Mouse (Mus musculus): ENCODE results near the gene BC029722. TPM values are rescaled to one million over a fixed set of nuclear protein-coding genes. Genes with fewer than 3 reads are reported as not detected.
A peak's percentile ranks its signal among the peaks of the same experiment; 100 is the strongest.

Gene BC029722
- polyA plus RNA-seq, 1 experiment = 81.5 TPM

GRCm38 (mm10) chr2:155807408-155807807 is 11.8 kb downstream of the BC029722 start:
- peak overlapping the region; percentile 91 for H3K27ac ChIP-seq (ENCODE audit: insufficient read depth, low read length)
- H3K27me3 ChIP-seq (ENCODE audit: control insufficient read depth, insufficient read depth, low read length) = no peaks in the 10 kb centered on the region
- DNase-seq = peak in 1 of 2 experiments; percentile 43
- no peak for TF ChIP-seq POLR2A (IDR thresholded peaks at IDR 0.05; ENCODE audit: borderline replicate concordance, insufficient read depth, low read length)
- no peak for TF ChIP-seq CTCF (IDR thresholded peaks at IDR 0.05; ENCODE audit: borderline replicate concordance, insufficient read depth, low read depth, low read length)
- H3K4me3 ChIP-seq (replicated peaks; ENCODE audit: insufficient read depth, low read depth, low read length) = no peak overlapping the region
- 33% methylated on average over 4 of the region's 4 CpGs for WGBS
- peaks cover 64% of the 10 kb centered on the region for H3K4me1 ChIP-seq (ENCODE audit: control insufficient read depth, insufficient read depth, low read length)

DNA sequence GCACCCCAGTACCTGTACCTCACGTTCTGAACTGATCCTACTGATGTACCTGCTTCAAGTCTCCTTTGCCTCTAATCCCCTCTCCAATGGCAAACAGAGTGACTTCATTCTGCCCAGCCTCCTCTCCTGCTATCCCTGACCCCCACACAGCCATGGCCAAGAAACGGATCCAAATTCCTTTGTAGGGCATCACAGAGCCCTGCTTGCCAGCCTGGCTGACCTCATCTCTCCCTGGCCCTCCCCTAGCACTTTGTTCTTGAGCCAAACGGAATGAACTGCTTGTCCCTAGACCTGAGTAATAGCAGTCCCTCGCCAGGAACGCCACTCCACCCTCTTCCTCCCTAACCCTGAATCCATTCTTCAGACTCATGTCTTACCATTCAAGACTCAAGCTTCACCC is 12.7 kb downstream of the BC029722 start:
- H3K4me1 ChIP-seq (ENCODE audit: control insufficient read depth, insufficient read depth, low read length) = peaks cover 56% of the 10 kb centered on the region

DNA sequence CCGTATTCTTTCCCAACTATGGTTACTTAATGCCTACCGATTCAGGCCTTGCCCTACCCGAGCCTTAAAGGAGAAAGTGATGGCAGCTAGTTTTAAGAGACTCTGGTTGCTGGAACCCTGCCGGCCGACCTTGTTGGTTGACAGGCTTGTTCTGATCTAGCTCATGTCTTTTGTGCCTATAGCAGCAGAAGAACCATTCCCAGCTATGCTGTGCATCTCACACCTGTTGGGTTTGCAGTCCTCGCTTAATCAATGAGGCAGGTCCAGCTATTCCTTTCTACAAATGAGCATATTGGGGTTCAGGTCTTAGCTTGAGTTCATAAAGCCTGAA is 13.3 kb downstream of the BC029722 start:
- Histone ChIP-seq H3K4me1 (ENCODE audit: control insufficient read depth, insufficient read depth, low read length) (peaks cover 50% of the 10 kb centered on the region), H3K27ac (ENCODE audit: insufficient read depth, low read length) (peak overlapping the region; percentile 96), H3K4me3 (replicated peaks; ENCODE audit: insufficient read depth, low read depth, low read length) (no peak overlapping the region), H3K27me3 (ENCODE audit: control insufficient read depth, insufficient read depth, low read length) (no peaks in the 10 kb centered on the region)
- no peak for DNase-seq
- WGBS = 41% methylated on average over 6 of the region's 6 CpGs
- TF ChIP-seq POLR2A (IDR thresholded peaks at IDR 0.05; ENCODE audit: borderline replicate concordance, insufficient read depth, low read length) = no peak
- TF ChIP-seq CTCF (IDR thresholded peaks at IDR 0.05; ENCODE audit: borderline replicate concordance, insufficient read depth, low read depth, low read length) = no peak

More for the DNA sequence above, 12.7 kb downstream of the BC029722 start:
- Histone ChIP-seq H3K27ac (ENCODE audit: insufficient read depth, low read length) (peak overlapping the region; percentile 96), H3K4me3 (replicated peaks; ENCODE audit: insufficient read depth, low read depth, low read length) (no peak overlapping the region), H3K27me3 (ENCODE audit: control insufficient read depth, insufficient read depth, low read length) (no peaks in the 10 kb centered on the region)
- peak; percentile 91 to 98 for DNase-seq
- TF ChIP-seq CTCF (IDR thresholded peaks at IDR 0.05; ENCODE audit: borderline replicate concordance, insufficient read depth, low read depth, low read length) (no peak; the same call in 1 of the 2 replicates), POLR2A (IDR thresholded peaks at IDR 0.05; ENCODE audit: borderline replicate concordance, insufficient read depth, low read length) (peak; percentile 76; the same call in 1 of the 2 replicates)
- WGBS = 8% methylated on average over 5 of the region's 5 CpGs

GRCm38 (mm10) chr2:155805231-155805924 is 13.8 kb downstream of the BC029722 start:
- Histone ChIP-seq H3K27me3 (ENCODE audit: control insufficient read depth, insufficient read depth, low read length) (no peaks in the 10 kb centered on the region), H3K27ac (ENCODE audit: insufficient read depth, low read length) (peak overlapping the region; percentile 96), H3K4me1 (ENCODE audit: control insufficient read depth, insufficient read depth, low read length) (peaks cover 46% of the 10 kb centered on the region), H3K4me3 (replicated peaks; ENCODE audit: insufficient read depth, low read depth, low read length) (no peak overlapping the region)
- DNase-seq = peak; percentile 99 to 100
- peak; percentile 14; the same call in 1 of the 2 replicates for TF ChIP-seq CTCF (IDR thresholded peaks at IDR 0.05; ENCODE audit: borderline replicate concordance, insufficient read depth, low read depth, low read length)
- no peak for TF ChIP-seq POLR2A (IDR thresholded peaks at IDR 0.05; ENCODE audit: borderline replicate concordance, insufficient read depth, low read length)
- WGBS = 8% methylated on average over 6 of the region's 6 CpGs

DNA sequence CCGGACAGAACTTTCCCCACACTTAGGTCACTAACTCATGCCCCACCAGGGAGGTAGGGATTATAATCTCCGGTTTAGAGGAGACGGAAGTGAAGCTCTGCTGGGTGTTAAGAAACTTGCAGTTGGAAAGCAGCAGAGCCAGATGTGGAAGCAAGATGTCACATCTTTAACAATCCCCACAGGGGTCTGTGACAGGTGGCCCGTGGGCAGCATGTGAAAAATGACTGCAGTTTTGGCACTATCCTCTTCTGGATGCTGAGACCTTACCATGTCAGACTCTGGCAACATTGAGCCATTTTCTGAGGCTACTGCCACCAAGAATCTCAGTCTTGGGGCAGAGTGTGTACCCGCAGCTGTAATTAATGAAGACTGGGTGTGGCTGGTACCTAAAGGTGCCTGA is 15.2 kb downstream of the BC029722 start:
- H3K27ac ChIP-seq (ENCODE audit: insufficient read depth, low read length) = peak overlapping the region; percentile 96
- TF ChIP-seq CTCF (IDR thresholded peaks at IDR 0.05; ENCODE audit: borderline replicate concordance, insufficient read depth, low read depth, low read length) (no peak), POLR2A (IDR thresholded peaks at IDR 0.05; ENCODE audit: borderline replicate concordance, insufficient read depth, low read length) (no peak)
- DNase-seq = no peak
- H3K27me3 ChIP-seq (ENCODE audit: control insufficient read depth, insufficient read depth, low read length) = no peaks in the 10 kb centered on the region
- no peak overlapping the region for H3K4me3 ChIP-seq (replicated peaks; ENCODE audit: insufficient read depth, low read depth, low read length)
- WGBS = 14% methylated on average over 5 of the region's 5 CpGs
- peaks cover 47% of the 10 kb centered on the region for H3K4me1 ChIP-seq (ENCODE audit: control insufficient read depth, insufficient read depth, low read length)

DNA sequence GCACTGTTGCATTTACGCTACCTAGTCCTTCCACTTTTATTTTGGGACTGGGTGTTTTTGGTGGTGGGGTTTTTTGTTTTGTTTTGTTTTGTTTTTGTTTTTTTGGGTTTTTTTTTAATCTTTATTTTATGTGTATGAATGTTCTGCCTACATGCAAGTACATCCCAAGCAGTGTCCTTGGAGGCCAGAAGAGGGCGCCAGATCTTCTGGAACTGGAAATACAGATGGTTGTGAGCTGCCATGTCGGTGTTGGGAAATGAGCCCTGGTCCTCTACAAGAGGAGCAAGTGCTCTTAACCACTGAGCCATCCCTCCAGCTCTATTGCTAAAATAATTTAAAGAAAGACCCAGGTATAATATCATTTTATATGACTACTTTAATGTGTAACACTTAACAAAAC is 16.5 kb downstream of the BC029722 start:
- no peak overlapping the region; the same call in 1 of the 2 replicates for H3K27ac ChIP-seq (ENCODE audit: insufficient read depth, low read length)
- no peak for TF ChIP-seq POLR2A (IDR thresholded peaks at IDR 0.05; ENCODE audit: borderline replicate concordance, insufficient read depth, low read length)
- peak; percentile 44; the same call in 1 of the 2 replicates for TF ChIP-seq CTCF (IDR thresholded peaks at IDR 0.05; ENCODE audit: borderline replicate concordance, insufficient read depth, low read depth, low read length)
- WGBS = 55% methylated on average over 3 of the region's 3 CpGs
- H3K4me3 ChIP-seq (replicated peaks; ENCODE audit: insufficient read depth, low read depth, low read length) = no peak overlapping the region
- no peak for DNase-seq
- H3K4me1 ChIP-seq (ENCODE audit: control insufficient read depth, insufficient read depth, low read length) = peaks cover 54% of the 10 kb centered on the region
- no peaks in the 10 kb centered on the region for H3K27me3 ChIP-seq (ENCODE audit: control insufficient read depth, insufficient read depth, low read length)

DNA sequence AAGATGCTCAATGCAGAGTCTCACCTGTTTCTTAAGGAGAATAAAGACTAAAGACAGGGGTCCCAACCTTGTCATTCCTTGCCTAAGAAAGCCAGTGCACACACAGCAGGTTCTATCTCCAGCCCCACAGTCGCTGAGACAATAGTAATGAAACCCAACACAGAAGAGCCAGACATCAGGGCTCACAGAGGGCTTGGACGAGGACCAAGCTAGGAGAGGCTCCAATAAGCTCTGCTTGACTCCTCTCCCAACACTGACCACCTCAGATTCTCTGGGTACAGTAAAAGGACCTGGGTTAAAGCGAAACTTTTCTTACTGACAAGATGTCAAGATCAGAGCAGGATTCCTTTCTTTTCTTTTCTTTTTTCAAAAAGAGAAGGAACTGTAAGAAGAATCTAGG is 20.6 kb downstream of the BC029722 start:
- Histone ChIP-seq H3K27me3 (ENCODE audit: control insufficient read depth, insufficient read depth, low read length) (no peaks in the 10 kb centered on the region), H3K27ac (ENCODE audit: insufficient read depth, low read length) (peak overlapping the region; percentile 93), H3K4me3 (replicated peaks; ENCODE audit: insufficient read depth, low read depth, low read length) (no peak overlapping the region), H3K4me1 (ENCODE audit: control insufficient read depth, insufficient read depth, low read length) (peaks cover 48% of the 10 kb centered on the region)
- DNase-seq = no peak
- WGBS = 10% methylated on average over 3 of the region's 3 CpGs
- TF ChIP-seq POLR2A (IDR thresholded peaks at IDR 0.05; ENCODE audit: borderline replicate concordance, insufficient read depth, low read length) (no peak), CTCF (IDR thresholded peaks at IDR 0.05; ENCODE audit: borderline replicate concordance, insufficient read depth, low read depth, low read length) (no peak)

All from cerebellum, adult 2 months (tissue).